Mouse (Mus musculus) embryonic facial prominence, embryonic 13.5 days (tissue): ENCODE results near the gene Cyp2w1. TPM values are rescaled to one million over a fixed set of nuclear protein-coding genes. Genes with fewer than 3 reads are reported as not detected.
A peak's percentile ranks its signal among the peaks of the same experiment; 100 is the strongest.

ENCODE experiments used
- ATAC-seq: fragments of 200-750 bp; cut with Nextera tagmentation; 2 replicates; pipeline ENCODE4 v1.8.0; 2017; ENCODE audit warnings: low read depth; ENCODE audit not compliant: insufficient number of reproducible peaks, insufficient read depth, low FRiP score, low TSS enrichment
- H3K27ac ChIP-seq: fragments of 300-500 bp; sonication (generic); 2 replicates; pipeline ENCODE4 v1.5.1; 2015; ENCODE audit warnings: moderate library complexity, mild to moderate bottlenecking, inconsistent platforms
- H3K27me3 ChIP-seq: fragments of 300-500 bp; sonication (generic); 2 replicates; pipeline ENCODE4 v1.6.1; 2015; ENCODE audit warnings: mild to moderate bottlenecking, inconsistent platforms
- H3K36me3 ChIP-seq: fragments of 300-500 bp; sonication (generic); 2 replicates; pipeline ENCODE4 v1.6.1; 2015; ENCODE audit warnings: mild to moderate bottlenecking, inconsistent platforms
- H3K4me1 ChIP-seq: fragments of 300-500 bp; sonication (generic); 2 replicates; pipeline ENCODE4 v1.6.1; 2015; ENCODE audit warnings: inconsistent platforms
- H3K4me2 ChIP-seq: fragments of 300-500 bp; sonication (generic); 2 replicates; pipeline ENCODE4 v1.6.1; 2015; ENCODE audit warnings: moderate library complexity, mild to moderate bottlenecking, inconsistent platforms
- H3K4me3 ChIP-seq: fragments of 300-500 bp; sonication (generic); 2 replicates; pipeline ENCODE4 v1.5.1; 2015; ENCODE audit warnings: mild to moderate bottlenecking, inconsistent platforms
- H3K9ac ChIP-seq: fragments of 300-500 bp; sonication (generic); 2 replicates; pipeline ENCODE4 v1.6.1; 2015; ENCODE audit warnings: mild to moderate bottlenecking, inconsistent platforms
- H3K9me3 ChIP-seq: fragments of 300-500 bp; sonication (generic); 2 replicates; pipeline ENCODE4 v1.6.1; 2016; ENCODE audit warnings: inconsistent platforms
- WGBS: fragments of 180-500 bp; shearing (Covaris S2); methylation state at CpG from one replicate; pipeline ENCODE4 v1.1.7; 2015; ENCODE audit warnings: mixed read lengths; 5-methylcytosine and 5-hydroxymethylcytosine counted together
- polyA plus RNA-seq: library from polyadenylated mRNA; unstranded; fragments of >200 nt; fragmentation: Nextera tagmentation; extraction: Ambion mirVana; gene quantifications from 2 replicates; pipeline ENCODE4 v1.2.1, GENCODE M21; 2015

The Cyp2w1 gene
- polyA plus RNA-seq, 1 experiment from 2014 or later = 17.0 TPM

DNA sequence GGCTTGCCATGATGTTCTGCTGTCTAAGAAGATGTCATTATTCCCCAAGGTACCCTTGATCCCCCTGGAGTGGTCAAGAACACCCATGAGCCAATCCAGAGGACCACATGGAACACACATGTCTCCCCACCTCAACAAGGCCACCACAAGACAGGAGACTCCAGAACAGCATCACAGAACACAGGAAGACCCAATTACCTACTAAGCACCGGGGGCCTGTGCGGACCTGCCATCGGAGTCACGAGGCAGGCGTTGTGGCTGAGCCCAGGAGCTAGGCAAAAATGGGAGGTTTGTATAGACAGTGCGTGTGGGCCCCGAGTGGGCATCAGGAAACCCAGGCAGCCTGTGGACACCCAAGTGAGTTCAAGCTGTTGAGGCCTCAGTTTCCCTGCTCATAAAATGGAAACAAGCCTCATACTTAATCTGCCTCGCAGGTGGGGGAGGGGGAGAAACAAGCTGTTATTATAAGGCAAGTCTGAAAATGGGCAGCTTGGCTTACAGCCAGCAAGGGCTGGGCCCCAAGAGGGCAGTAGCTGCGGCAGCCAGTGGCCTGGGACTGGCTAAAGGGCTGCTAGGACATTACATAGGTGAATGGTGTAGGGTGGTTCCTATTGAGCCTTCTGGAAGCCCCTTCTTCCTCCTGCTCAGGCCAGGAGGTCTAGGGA, 29.0 kb upstream of the Cyp2w1 start:
- no peak overlapping the region for H3K9ac ChIP-seq
- H3K4me3 ChIP-seq = no peak overlapping the region
- peaks cover 7% of the 10 kb centered on the region; the same call in 1 of the 2 replicates for H3K4me1 ChIP-seq
- H3K36me3 ChIP-seq = no peaks in the 10 kb centered on the region
- ATAC-seq = no peak
- no peak overlapping the region for H3K27ac ChIP-seq
- H3K4me2 ChIP-seq = no peak overlapping the region
- H3K27me3 ChIP-seq = peaks cover 52% of the 10 kb centered on the region
- H3K9me3 ChIP-seq = no peaks in the 10 kb centered on the region
- WGBS = 71% methylated on average over 9 of the region's 9 CpGs

DNA sequence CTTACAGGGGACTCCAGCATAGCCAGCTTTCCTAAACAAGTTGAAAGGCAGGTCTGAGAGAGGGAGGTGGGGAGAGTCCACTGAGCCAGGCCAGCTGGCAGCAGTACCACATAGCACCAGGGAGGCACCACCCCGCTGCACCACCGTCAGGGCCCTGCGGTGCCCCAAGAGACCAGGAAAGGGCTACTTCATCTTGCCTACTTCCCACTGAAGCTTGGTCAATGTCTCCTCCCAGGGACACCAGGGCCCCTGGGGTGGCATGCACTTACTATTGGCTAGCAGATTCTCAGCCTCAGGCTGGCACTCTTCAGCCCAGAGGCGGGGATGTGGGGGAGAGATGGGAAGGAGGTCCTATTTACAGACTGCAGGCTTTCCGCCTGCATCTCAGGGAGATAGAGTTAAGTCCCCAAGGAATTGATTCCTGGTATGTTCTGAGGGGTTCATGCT, 28.3 kb upstream of the Cyp2w1 start:
- H3K9me3 ChIP-seq = no peaks in the 10 kb centered on the region
- no peak overlapping the region for H3K4me3 ChIP-seq
- no peak overlapping the region for H3K4me2 ChIP-seq

DNA sequence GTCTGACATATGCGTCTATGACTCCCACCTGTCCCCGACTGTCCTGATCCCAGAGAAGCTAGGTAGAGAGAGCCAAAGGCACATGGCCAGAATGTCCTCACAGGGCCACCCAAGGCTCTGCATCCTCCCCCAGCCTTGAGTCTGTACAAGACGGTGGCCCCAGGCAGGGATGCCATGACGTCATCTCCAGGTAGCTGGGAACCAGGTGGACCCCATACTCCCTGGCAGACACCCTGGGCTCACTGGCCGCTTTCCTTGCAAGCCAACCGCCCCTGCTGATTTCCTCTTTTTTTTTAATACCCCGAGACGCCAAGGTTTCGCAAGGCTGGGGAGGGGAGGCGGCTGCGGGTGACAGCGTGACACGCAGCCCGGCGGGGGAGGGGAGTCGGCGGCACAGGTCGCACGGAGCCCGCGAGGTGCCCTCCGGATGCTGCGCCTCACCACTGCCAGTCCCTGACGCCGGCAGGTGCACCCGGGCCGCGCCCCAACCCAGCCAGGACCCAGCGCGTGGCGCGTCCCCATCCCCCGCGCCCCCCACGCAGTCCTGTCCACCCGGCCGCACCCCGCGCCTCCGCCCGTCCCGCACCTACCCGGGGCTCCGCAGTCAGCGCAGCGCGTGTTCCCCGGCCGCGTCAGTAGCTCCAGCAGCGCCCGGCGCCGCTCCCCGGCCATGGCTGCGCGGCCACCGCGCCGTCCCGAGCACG, 27.6 kb upstream of the Cyp2w1 start:
- no peak overlapping the region for H3K27ac ChIP-seq
- no peak for ATAC-seq
- H3K4me2 ChIP-seq = peak overlapping the region; percentile 99
- WGBS = 2% methylated on average over 45 of the region's 62 CpGs
- peaks cover 52% of the 10 kb centered on the region for H3K27me3 ChIP-seq
- H3K9ac ChIP-seq = peak overlapping the region; percentile 71
- H3K4me3 ChIP-seq = peak overlapping the region; percentile 67
- peaks cover 7% of the 10 kb centered on the region; the same call in 1 of the 2 replicates for H3K4me1 ChIP-seq
- no peaks in the 10 kb centered on the region for H3K9me3 ChIP-seq
- H3K36me3 ChIP-seq = no peaks in the 10 kb centered on the region

More for the DNA sequence above, 28.3 kb upstream of the Cyp2w1 start:
- WGBS = 63% methylated on average over 5 of the region's 5 CpGs
- no peak overlapping the region for H3K27ac ChIP-seq
- no peak overlapping the region for H3K9ac ChIP-seq
- peaks cover 7% of the 10 kb centered on the region; the same call in 1 of the 2 replicates for H3K4me1 ChIP-seq
- no peaks in the 10 kb centered on the region for H3K36me3 ChIP-seq
- H3K27me3 ChIP-seq = peaks cover 52% of the 10 kb centered on the region
- ATAC-seq = no peak

- peaks cover 7% of the 10 kb centered on the region; the same call in 1 of the 2 replicates for H3K4me1 ChIP-seq
- peak within 1 kb of the TSS; percentile 99 for H3K4me2 ChIP-seq
- H3K9me3 ChIP-seq = no peaks in the 10 kb centered on the region
- H3K9ac ChIP-seq = peak within 1 kb of the TSS; percentile 71
- peaks cover 52% of the 10 kb centered on the region for H3K27me3 ChIP-seq
- H3K4me3 ChIP-seq = peak within 1 kb of the TSS; percentile 67
- H3K27ac ChIP-seq = no peak within 1 kb of the TSS
- ATAC-seq = no peak; the same call in 1 of the 2 replicates
- no peaks in the 10 kb centered on the region for H3K36me3 ChIP-seq
- 2% methylated on average over 59 of the region's 61 CpGs for WGBS
These were observed 26.9 kb upstream of the Cyp2w1 start, which contains the start of gene Adap1 for GRCm38 (mm10) chr5:139325395-139325966. Adap1 (minus strand) TSS chr5:139325622.

- ATAC-seq = no peak
- Histone ChIP-seq H3K36me3 (no peaks in the 10 kb centered on the region), H3K4me3 (no peak overlapping the region), H3K9me3 (no peaks in the 10 kb centered on the region), H3K27me3 (peaks cover 52% of the 10 kb centered on the region), H3K27ac (no peak overlapping the region), H3K4me2 (no peak overlapping the region), H3K9ac (no peak overlapping the region), H3K4me1 (peaks cover 10% of the 10 kb centered on the region; the same call in 1 of the 2 replicates)
- WGBS = 68% methylated on average over 13 of the region's 13 CpGs
These were observed 26.2 kb upstream of the Cyp2w1 start for GRCm38 (mm10) chr5:139326111-139326696.

- no peak overlapping the region for H3K27ac ChIP-seq
- peaks cover 52% of the 10 kb centered on the region for H3K27me3 ChIP-seq
- no peak overlapping the region for H3K4me2 ChIP-seq
- H3K36me3 ChIP-seq = no peaks in the 10 kb centered on the region
- no peak overlapping the region for H3K4me3 ChIP-seq
- H3K9me3 ChIP-seq = no peaks in the 10 kb centered on the region
- peaks cover 10% of the 10 kb centered on the region; the same call in 1 of the 2 replicates for H3K4me1 ChIP-seq
- no peak for ATAC-seq
- H3K9ac ChIP-seq = 0 out of 2 replicates have a peak overlapping the region, but pooled peaks have one; percentile 21
- WGBS = 70% methylated on average over 7 of the region's 7 CpGs
These were observed 25.3 kb upstream of the Cyp2w1 start for GRCm38 (mm10) chr5:139326986-139327633.

DNA sequence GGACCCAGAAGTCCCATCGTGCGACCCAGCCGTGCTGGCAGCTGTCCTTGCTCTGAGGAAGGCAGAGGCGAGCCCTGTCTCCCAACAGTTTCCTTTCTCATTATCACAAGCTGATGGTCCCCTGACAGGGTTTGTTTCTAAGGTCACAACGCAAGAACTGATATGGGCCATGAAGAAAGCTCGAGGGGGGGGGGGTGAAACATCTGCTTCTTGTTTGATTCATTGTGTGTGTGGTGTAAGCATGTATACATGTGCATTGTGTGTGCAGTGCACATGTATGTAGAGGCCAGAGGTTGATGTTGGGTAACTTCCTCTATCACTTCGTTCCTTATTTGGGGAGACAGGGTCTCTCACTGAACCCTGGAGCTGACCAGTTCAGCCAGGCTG, 24.8 kb upstream of the Cyp2w1 start:
- Histone ChIP-seq H3K4me2 (no peak overlapping the region), H3K4me3 (no peak overlapping the region), H3K9me3 (no peaks in the 10 kb centered on the region), H3K27me3 (peaks cover 47% of the 10 kb centered on the region), H3K27ac (no peak overlapping the region), H3K36me3 (no peaks in the 10 kb centered on the region), H3K9ac (no peak overlapping the region), H3K4me1 (peaks cover 10% of the 10 kb centered on the region; the same call in 1 of the 2 replicates)
- WGBS = 69% methylated on average over 7 of the region's 7 CpGs
- ATAC-seq = no peak

DNA sequence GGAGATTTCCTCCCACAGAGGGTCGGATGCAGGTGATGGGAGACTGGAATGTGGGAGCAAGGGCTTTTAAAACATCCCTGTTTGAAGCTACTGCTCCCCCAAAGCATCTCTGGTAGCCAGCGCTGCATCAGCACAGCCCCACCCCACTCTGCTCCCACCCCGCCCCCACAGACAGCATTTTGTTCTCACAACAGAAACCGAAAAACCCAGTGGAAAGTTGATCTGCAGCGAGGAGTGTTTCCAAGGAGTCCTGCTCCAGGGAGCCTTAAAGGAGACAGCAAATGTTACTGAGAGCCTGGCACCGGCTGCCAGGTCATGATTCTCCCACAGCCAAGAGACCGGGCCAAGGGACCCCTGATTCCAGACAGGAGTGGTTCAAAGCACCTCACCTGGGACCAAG, 21.7 kb upstream of the Cyp2w1 start:
- Histone ChIP-seq H3K27me3 (peaks cover 16% of the 10 kb centered on the region), H3K9me3 (no peaks in the 10 kb centered on the region), H3K9ac (no peak overlapping the region), H3K27ac (no peak overlapping the region), H3K4me2 (no peak overlapping the region), H3K36me3 (peaks cover 11% of the 10 kb centered on the region), H3K4me1 (0 out of 2 replicates have a peak, but pooled peaks cover 6% of the 10 kb centered on the region), H3K4me3 (no peak overlapping the region)
- ATAC-seq = no peak
- WGBS = 58% methylated on average over 7 of the region's 7 CpGs

- Histone ChIP-seq H3K4me3 (no peak overlapping the region), H3K9me3 (no peaks in the 10 kb centered on the region), H3K4me1 (0 out of 2 replicates have a peak, but pooled peaks cover 6% of the 10 kb centered on the region), H3K9ac (no peak overlapping the region), H3K27me3 (peaks cover 6% of the 10 kb centered on the region), H3K36me3 (peaks cover 21% of the 10 kb centered on the region), H3K4me2 (no peak overlapping the region), H3K27ac (no peak overlapping the region)
- ATAC-seq = no peak
- 19% methylated on average over 8 of the region's 8 CpGs for WGBS
These were observed 20.7 kb upstream of the Cyp2w1 start for GRCm38 (mm10) chr5:139331742-139332141.

- 82% methylated on average over 8 of the region's 8 CpGs for WGBS
- Histone ChIP-seq H3K27ac (0 out of 2 replicates have a peak overlapping the region, but pooled peaks have one; percentile 1), H3K4me1 (0 out of 2 replicates have a peak, but pooled peaks cover 6% of the 10 kb centered on the region), H3K9ac (no peak overlapping the region), H3K9me3 (no peaks in the 10 kb centered on the region), H3K27me3 (no peaks in the 10 kb centered on the region), H3K4me3 (no peak overlapping the region), H3K36me3 (peaks cover 31% of the 10 kb centered on the region), H3K4me2 (no peak overlapping the region)
- ATAC-seq = no peak
These were observed 19.7 kb upstream of the Cyp2w1 start for GRCm38 (mm10) chr5:139332590-139333272.
